Mouse (Mus musculus) lung, postnatal 0 days (tissue): ENCODE measurements around the gene Mcm5. TPM values are rescaled to one million over a fixed set of nuclear protein-coding genes. Genes with fewer than 3 reads are reported as not detected.
A peak's percentile ranks its signal among the peaks of the same experiment; 100 is the strongest.

ENCODE experiments used
- ATAC-seq: fragments of 200-750 bp; cut with Nextera tagmentation; 2 replicates; pipeline ENCODE4 v1.8.0; 2017; ENCODE audit warnings: moderate library complexity
- DNase-seq: peaks from one replicate; pipeline ENCODE4 v3.0.0-alpha.2; 2016; ENCODE audit warnings: low spot score
- H3K27ac ChIP-seq: fragments of 300-500 bp; sonication (generic); 2 replicates; pipeline ENCODE4 v1.5.1; 2014; ENCODE audit warnings: antibody characterized with exemption, mild to moderate bottlenecking, low read length, mixed read lengths
- H3K27me3 ChIP-seq: fragments of 300-500 bp; sonication (generic); replicated peaks from 2 replicates; pipeline ENCODE4 v1.6.1; 2014; ENCODE audit warnings: low read length, mixed read lengths; ENCODE audit not compliant: insufficient read depth
- H3K36me3 ChIP-seq: fragments of 300-500 bp; sonication (generic); 2 replicates; pipeline ENCODE4 v1.6.1; 2014; ENCODE audit warnings: low read length, mixed read lengths; ENCODE audit not compliant: insufficient read depth
- H3K4me1 ChIP-seq: fragments of 300-500 bp; sonication (generic); 2 replicates; pipeline ENCODE4 v1.6.1; 2014; ENCODE audit warnings: antibody characterized with exemption, low read depth, low read length, mixed read lengths; ENCODE audit not compliant: insufficient read depth
- H3K4me2 ChIP-seq: fragments of 300-500 bp; sonication (generic); replicated peaks from 2 replicates; pipeline ENCODE4 v1.6.1; 2014; ENCODE audit warnings: low read depth, mild to moderate bottlenecking, low read length, moderate library complexity, mixed read lengths
- H3K4me3 ChIP-seq: fragments of 300-500 bp; sonication (generic); 2 replicates; pipeline ENCODE4 v1.5.1; 2014; ENCODE audit warnings: low read depth, low read length
- H3K9ac ChIP-seq: fragments of 300-500 bp; sonication (generic); replicated peaks from 2 replicates; pipeline ENCODE4 v1.6.1; 2014; ENCODE audit warnings: low read depth, mild to moderate bottlenecking
- H3K9me3 ChIP-seq: fragments of 300-500 bp; sonication (generic); 2 replicates; pipeline ENCODE4 v1.6.1; 2016; ENCODE audit warnings: low read length, mixed read lengths
- CTCF ChIP-seq: IDR thresholded peaks from 2 replicates; pipeline ENCODE4 v1.5.1; 2016; ENCODE audit warnings: antibody characterized with exemption, mild to moderate bottlenecking
- EP300 ChIP-seq: IDR thresholded peaks from 2 replicates; pipeline ENCODE4 v1.6.1; 2016; ENCODE audit warnings: antibody characterized with exemption, mild to moderate bottlenecking, control low read depth
- WGBS: fragments of 180-500 bp; shearing (Covaris S2); extraction: QIAGEN DNeasy Blood & Tissue Kit; methylation state at CpG from one replicate; pipeline ENCODE4 v1.1.7; 2014; 5-methylcytosine and 5-hydroxymethylcytosine counted together
- polyA plus RNA-seq: library from polyadenylated mRNA; unstranded; fragments of >200 nt; fragmentation: Nextera tagmentation; extraction: Ambion mirVana; gene quantifications from 2 replicates; pipeline ENCODE4 v1.2.1, GENCODE M21; 2015

Mcm5 gene
- polyA plus RNA-seq: 14.6 and 14.9 TPM in 2 replicates

DNA sequence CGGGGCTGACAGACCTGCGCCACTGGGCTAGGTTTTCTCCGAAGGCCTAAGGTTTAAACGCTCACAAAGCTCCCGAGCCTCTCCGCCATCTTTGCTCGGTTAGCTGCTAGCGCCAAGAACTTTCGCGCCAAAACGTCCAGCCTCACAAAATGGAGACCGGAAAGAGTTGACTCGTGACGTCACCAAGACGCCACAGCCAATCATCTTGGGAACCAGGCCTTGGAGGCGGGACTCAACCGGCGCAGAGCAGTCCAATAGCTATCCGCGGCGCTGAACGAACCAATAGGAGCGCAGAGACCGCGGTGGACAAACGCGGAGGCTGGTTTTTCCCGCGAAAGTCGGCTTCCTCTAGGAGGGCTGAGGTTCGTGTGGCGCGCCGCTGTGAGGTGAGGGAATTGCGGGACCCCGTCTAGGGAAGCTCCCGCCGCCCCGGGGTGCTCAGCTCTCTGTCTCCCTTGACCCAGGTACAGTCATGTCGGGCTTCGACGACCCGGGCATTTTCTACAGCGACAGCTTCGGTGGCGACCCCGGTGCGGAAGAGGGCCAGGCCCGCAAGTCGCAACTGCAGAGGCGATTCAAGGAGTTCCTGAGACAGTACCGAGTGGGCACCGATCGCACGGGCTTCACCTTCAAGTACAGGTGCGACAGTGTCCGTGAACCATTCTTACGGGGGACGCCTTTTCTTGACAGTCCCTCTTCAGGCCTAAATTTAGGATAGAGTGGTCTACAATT is at the start of gene Mcm5:
Gene Mcm5 (plus strand): TSS at position 334 of the 732 bp plus-strand sequence.
- ATAC-seq (peak; percentile 99), DNase-seq (peak; percentile 99)
- Histone ChIP-seq H3K36me3 (no peaks in the 10 kb centered on the region), H3K27ac (peak within 1 kb of the TSS; percentile 72), H3K9me3 (no peaks in the 10 kb centered on the region), H3K27me3 (no peaks in the 10 kb centered on the region), H3K9ac (peak within 1 kb of the TSS; percentile 55), H3K4me2 (peak within 1 kb of the TSS; percentile 96), H3K4me3 (peak within 1 kb of the TSS; percentile 62), H3K4me1 (peaks cover 5% of the 10 kb centered on the region; the same call in 1 of the 2 replicates)
- under 1% methylated on average over 59 of the region's 59 CpGs for WGBS
- TF ChIP-seq EP300 (no peak), CTCF (no peak)

DNA sequence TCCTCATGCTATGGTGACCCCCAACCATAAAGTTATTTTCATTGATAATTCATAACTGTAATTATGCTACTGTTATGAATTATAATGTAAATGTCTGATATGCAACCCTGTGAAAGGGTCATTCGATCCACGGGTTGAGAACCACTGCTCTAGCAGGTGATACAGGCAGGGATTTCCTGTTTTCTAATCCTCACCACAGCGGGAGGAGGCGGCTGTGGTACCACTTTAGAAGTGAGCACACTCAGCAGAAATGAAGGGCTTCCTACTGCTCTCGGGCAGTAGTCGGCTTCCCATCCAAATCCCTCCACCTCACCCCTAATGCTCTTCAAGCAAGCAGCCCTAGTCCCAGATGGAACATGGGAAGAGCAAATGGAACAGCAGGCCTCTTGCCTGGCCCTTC is 49.3 kb upstream of the Mcm5 start:
- Histone ChIP-seq H3K36me3 (peaks cover 20% of the 10 kb centered on the region), H3K9me3 (no peaks in the 10 kb centered on the region), H3K4me2 (no peak overlapping the region), H3K27me3 (no peaks in the 10 kb centered on the region), H3K9ac (no peak overlapping the region), H3K4me1 (no peaks in the 10 kb centered on the region), H3K27ac (no peak overlapping the region), H3K4me3 (no peak overlapping the region)
- ATAC-seq: no peak
- WGBS: 71% methylated on average over 6 of the region's 6 CpGs
- TF ChIP-seq EP300: no peak
- no peak for TF ChIP-seq CTCF
- DNase-seq: no peak

DNA sequence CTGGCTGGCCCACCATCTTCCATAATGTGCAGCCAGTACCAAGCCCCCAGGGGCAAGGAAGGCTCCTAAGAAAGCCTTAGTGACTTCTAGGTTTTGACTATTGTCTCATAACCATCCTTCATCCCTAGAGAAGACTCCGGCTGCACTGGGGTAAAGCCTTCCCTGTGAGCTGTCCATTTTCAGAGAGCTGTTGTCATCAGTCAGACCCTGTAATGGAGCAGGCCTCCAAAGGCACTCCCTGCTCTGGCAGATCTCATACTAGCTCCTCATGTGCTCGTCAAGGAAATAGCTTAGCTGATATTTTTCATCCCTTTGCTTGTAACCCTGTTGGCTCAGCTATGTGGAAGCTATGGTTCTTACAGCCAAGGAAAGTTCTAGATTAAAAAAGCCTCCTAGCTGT is 48.6 kb upstream of the Mcm5 start:
- peaks cover 24% of the 10 kb centered on the region for H3K36me3 ChIP-seq
- WGBS: 66% methylated on average over 2 of the region's 2 CpGs
- no peak for TF ChIP-seq CTCF
- no peak for TF ChIP-seq EP300
- no peak overlapping the region for H3K27ac ChIP-seq
- H3K4me3 ChIP-seq: no peak overlapping the region
- no peaks in the 10 kb centered on the region for H3K4me1 ChIP-seq
- DNase-seq: no peak
- H3K27me3 ChIP-seq: no peaks in the 10 kb centered on the region
- no peaks in the 10 kb centered on the region for H3K9me3 ChIP-seq
- no peak for ATAC-seq
- H3K4me2 ChIP-seq: no peak overlapping the region
- H3K9ac ChIP-seq: no peak overlapping the region

DNA sequence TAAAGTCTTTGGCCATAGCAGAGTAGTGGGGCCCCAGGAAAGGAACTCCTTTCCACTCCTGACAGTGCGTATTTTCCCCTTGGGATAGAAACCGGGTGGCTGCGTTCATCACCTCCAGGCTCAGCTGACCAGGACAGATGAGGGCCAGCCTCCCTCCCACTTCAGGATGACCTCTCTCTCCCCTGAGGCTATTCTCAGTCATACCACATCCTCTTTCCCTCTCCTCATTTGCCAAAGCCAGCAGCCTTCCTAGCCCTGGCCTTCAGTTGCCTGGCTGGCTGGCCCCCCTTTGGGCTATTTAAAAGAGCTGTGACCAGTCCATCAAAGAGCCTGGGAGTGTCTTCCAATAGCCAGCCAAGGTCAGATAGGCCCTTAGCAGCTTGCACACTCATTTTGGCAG is 46.1 kb upstream of the Mcm5 start:
- no peak for DNase-seq

DNA sequence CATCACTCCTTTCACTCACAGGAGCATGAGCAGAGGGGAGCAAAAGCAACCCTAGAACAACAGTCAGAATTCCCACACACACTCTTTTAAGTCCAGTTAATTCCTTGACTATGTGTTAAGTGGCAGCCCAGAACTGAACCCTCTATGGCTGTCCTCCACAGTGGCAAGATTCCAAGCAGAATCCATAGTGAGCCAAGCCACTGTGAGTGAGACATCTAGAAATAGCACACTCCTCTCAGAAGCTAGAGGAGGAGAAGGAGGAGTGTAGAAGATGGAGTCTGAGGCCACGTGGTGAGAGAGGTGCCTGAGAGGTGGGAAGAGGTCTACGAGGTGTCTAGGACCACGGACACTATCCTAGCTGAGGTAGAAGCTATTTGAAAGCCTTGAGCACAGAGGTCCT is 44.6 kb upstream of the Mcm5 start:
- H3K4me2 ChIP-seq: no peak overlapping the region
- DNase-seq: no peak
- no peak overlapping the region for H3K4me3 ChIP-seq
- H3K9ac ChIP-seq: no peak overlapping the region
- H3K27me3 ChIP-seq: no peaks in the 10 kb centered on the region
- no peaks in the 10 kb centered on the region for H3K9me3 ChIP-seq
- no peak for TF ChIP-seq EP300
- TF ChIP-seq CTCF: no peak
- H3K27ac ChIP-seq: no peak overlapping the region
- H3K4me1 ChIP-seq: no peaks in the 10 kb centered on the region
- ATAC-seq: no peak
- 88% methylated on average over 3 of the region's 3 CpGs for WGBS
- H3K36me3 ChIP-seq: peaks cover 16% of the 10 kb centered on the region

More for the DNA sequence above, 46.1 kb upstream of the Mcm5 start:
- Histone ChIP-seq H3K4me1 (no peaks in the 10 kb centered on the region), H3K36me3 (peaks cover 23% of the 10 kb centered on the region), H3K4me3 (no peak overlapping the region), H3K9me3 (no peaks in the 10 kb centered on the region), H3K4me2 (no peak overlapping the region), H3K27me3 (no peaks in the 10 kb centered on the region), H3K27ac (no peak overlapping the region), H3K9ac (no peak overlapping the region)
- WGBS: 84% methylated on average over 3 of the region's 3 CpGs
- ATAC-seq: no peak
- no peak for TF ChIP-seq CTCF

DNA sequence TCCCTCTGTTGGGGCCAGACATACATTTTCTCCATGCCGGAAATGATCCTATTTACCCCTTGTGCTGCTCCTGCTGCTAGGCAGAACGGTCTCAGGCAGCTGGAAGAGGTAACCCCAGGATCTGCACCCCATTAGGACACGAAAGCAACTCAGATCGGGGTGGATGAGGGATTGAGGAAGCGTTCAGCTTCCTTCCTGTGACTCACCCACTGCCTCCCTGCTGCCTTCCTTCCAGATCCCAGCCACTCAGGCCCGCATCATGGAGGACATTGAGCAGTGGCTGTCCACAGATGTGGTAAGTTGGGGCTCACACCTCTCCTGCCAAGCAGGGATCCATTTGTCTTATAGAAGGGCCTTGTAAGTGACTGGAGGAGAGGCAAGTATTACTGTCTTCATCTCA is 42.1 kb upstream of the Mcm5 start:
- no peak for TF ChIP-seq CTCF
- no peak for ATAC-seq
- no peak overlapping the region for H3K27ac ChIP-seq
- no peak overlapping the region for H3K4me2 ChIP-seq
- H3K4me3 ChIP-seq: no peak overlapping the region
- H3K4me1 ChIP-seq: no peaks in the 10 kb centered on the region
- H3K27me3 ChIP-seq: no peaks in the 10 kb centered on the region
- H3K9me3 ChIP-seq: no peaks in the 10 kb centered on the region
- peaks cover 13% of the 10 kb centered on the region; the same call in 1 of the 2 replicates for H3K36me3 ChIP-seq
- 58% methylated on average over 6 of the region's 6 CpGs for WGBS
- no peak overlapping the region for H3K9ac ChIP-seq
- DNase-seq: no peak
